Mouse (Mus musculus): Measurements from ENCODE around the gene Gzmk. TPM values are rescaled to one million over a fixed set of nuclear protein-coding genes. Genes with fewer than 3 reads are reported as not detected.

Gzmk gene
- polyA plus RNA-seq (2014; fragmentation: Illumina TruSeq; extraction: RNeasy Lipid Tissue Mini Kit (QIAGEN cat#74804); ENCODE audit: low read depth, low replicate concordance), result 0.49 TPM

GRCm38 (mm10) chr13:113225811-113226210 is at the start of gene Gzmk:
Gene Gzmk, minus strand, starts transcription at chr13:113225908.

GRCm38 (mm10) chr13:113209624-113210023 is 16.1 kb downstream of the Gzmk start, which contains the start of gene Esm1:
Gene Esm1, plus strand, starts transcription at chr13:113209659.

Other genes starting within 250 kb of the Gzmk start
- 0.99 TPM for gene Ccno, start 238.1 kb downstream of the Gzmk start, polyA plus RNA-seq (2014; fragmentation: Illumina TruSeq; extraction: RNeasy Lipid Tissue Mini Kit (QIAGEN cat#74804); ENCODE audit: low read depth, low replicate concordance)
- 0.11 TPM for gene Mcidas, start 232.1 kb downstream of the Gzmk start, polyA plus RNA-seq (2014; fragmentation: Illumina TruSeq; extraction: RNeasy Lipid Tissue Mini Kit (QIAGEN cat#74804); ENCODE audit: low read depth, low replicate concordance)
- gene Cdc20b, start 190.8 kb downstream of the Gzmk start, polyA plus RNA-seq (2014; fragmentation: Illumina TruSeq; extraction: RNeasy Lipid Tissue Mini Kit (QIAGEN cat#74804); ENCODE audit: low read depth, low replicate concordance), result 1.1 TPM
- 13.1 TPM for gene Gpx8, start 179.5 kb downstream of the Gzmk start, polyA plus RNA-seq (2014; fragmentation: Illumina TruSeq; extraction: RNeasy Lipid Tissue Mini Kit (QIAGEN cat#74804); ENCODE audit: low read depth, low replicate concordance)
- 0.95 TPM for gene Gzma, start 124.9 kb downstream of the Gzmk start, polyA plus RNA-seq (2014; fragmentation: Illumina TruSeq; extraction: RNeasy Lipid Tissue Mini Kit (QIAGEN cat#74804); ENCODE audit: low read depth, low replicate concordance)
- gene Esm1, start 16.2 kb downstream of the Gzmk start, polyA plus RNA-seq (2014; fragmentation: Illumina TruSeq; extraction: RNeasy Lipid Tissue Mini Kit (QIAGEN cat#74804); ENCODE audit: low read depth, low replicate concordance), result 0.22 TPM
- 0.29 TPM for gene BC067074, start 67.3 kb upstream of the Gzmk start, polyA plus RNA-seq (2014; fragmentation: Illumina TruSeq; extraction: RNeasy Lipid Tissue Mini Kit (QIAGEN cat#74804); ENCODE audit: low read depth, low replicate concordance)

Measured in testis, adult 10 weeks (tissue).